Mouse (Mus musculus) forebrain, embryonic 13.5 days (tissue): ENCODE results near the gene Zkscan5. TPM values are rescaled to one million over a fixed set of nuclear protein-coding genes. Genes with fewer than 3 reads are reported as not detected.
"Not testable (repeated sequence)": the region's sequence is repeated elsewhere in the genome, so short reads cannot be mapped to it uniquely, and the experiment has no call there.

Source experiments
- ATAC-seq: fragments of 200-750 bp; cut with Nextera tagmentation; 2 replicates; pipeline ENCODE4 v1.8.0; 2017
- H3K27ac ChIP-seq: fragments of 300-500 bp; sonication (generic); 2 replicates; pipeline ENCODE4 v1.5.1; 2015; ENCODE audit warnings: inconsistent platforms, mild to moderate bottlenecking, moderate library complexity
- H3K27me3 ChIP-seq: fragments of 300-500 bp; sonication (generic); 2 replicates; pipeline ENCODE4 v1.6.1; 2015; ENCODE audit warnings: mild to moderate bottlenecking, inconsistent platforms
- H3K36me3 ChIP-seq: fragments of 300-500 bp; sonication (generic); 2 replicates; pipeline ENCODE4 v1.6.1; 2015; ENCODE audit warnings: mild to moderate bottlenecking, inconsistent platforms; ENCODE audit not compliant: poor library complexity, severe bottlenecking
- H3K4me1 ChIP-seq: fragments of 300-500 bp; sonication (generic); 2 replicates; pipeline ENCODE4 v1.6.1; 2015; ENCODE audit warnings: inconsistent platforms
- H3K4me2 ChIP-seq: fragments of 300-500 bp; sonication (generic); 2 replicates; pipeline ENCODE4 v1.6.1; 2015; ENCODE audit warnings: inconsistent platforms, mild to moderate bottlenecking, moderate library complexity
- H3K4me3 ChIP-seq: fragments of 300-500 bp; sonication (generic); 2 replicates; pipeline ENCODE4 v1.5.1; 2015; ENCODE audit warnings: mild to moderate bottlenecking, inconsistent platforms
- H3K9ac ChIP-seq: fragments of 300-500 bp; sonication (generic); 2 replicates; pipeline ENCODE4 v1.6.1; 2015; ENCODE audit warnings: mild to moderate bottlenecking, inconsistent platforms
- H3K9me3 ChIP-seq: fragments of 300-500 bp; sonication (generic); replicated peaks from 2 replicates; pipeline ENCODE4 v1.6.1; 2016; ENCODE audit warnings: inconsistent platforms
- WGBS: fragments of 180-500 bp; shearing (Covaris S2); methylation state at CpG from one replicate; pipeline ENCODE4 v1.1.7; 2015; 5-methylcytosine and 5-hydroxymethylcytosine counted together
- polyA plus RNA-seq: library from polyadenylated mRNA; unstranded; fragments of >200 nt; fragmentation: Nextera tagmentation; extraction: Ambion mirVana; gene quantifications from 2 replicates; pipeline ENCODE4 v1.2.1, GENCODE M21; 2015

The Zkscan5 gene
- polyA plus RNA-seq, 1 experiment from 2014 or later: 16.6 TPM

GRCm38 (mm10) chr5:145218206-145218605 is 13.8 kb downstream of the Zkscan5 start:
- Histone ChIP-seq H3K9ac (no peak overlapping the region), H3K36me3 (peaks cover 72% of the 10 kb centered on the region), H3K4me2 (no peak overlapping the region), H3K4me1 (no peaks in the 10 kb centered on the region), H3K4me3 (no peak overlapping the region), H3K9me3 (no peaks in the 10 kb centered on the region), H3K27ac (no peak overlapping the region), H3K27me3 (no peaks in the 10 kb centered on the region)
- WGBS: 94% methylated on average over 21 of the region's 21 CpGs
- ATAC-seq: no peak

GRCm38 (mm10) chr5:145218671-145219070 is 14.3 kb downstream of the Zkscan5 start:
- no peak overlapping the region for H3K4me3 ChIP-seq
- H3K4me2 ChIP-seq: no peak overlapping the region
- ATAC-seq: no peak
- peaks cover 68% of the 10 kb centered on the region for H3K36me3 ChIP-seq
- WGBS: 95% methylated on average over 20 of the region's 20 CpGs
- no peaks in the 10 kb centered on the region for H3K9me3 ChIP-seq
- H3K9ac ChIP-seq: no peak overlapping the region
- H3K4me1 ChIP-seq: no peaks in the 10 kb centered on the region
- no peak overlapping the region for H3K27ac ChIP-seq
- H3K27me3 ChIP-seq: no peaks in the 10 kb centered on the region

- no peak overlapping the region for H3K9ac ChIP-seq
- H3K27ac ChIP-seq: no peak overlapping the region
- no peaks in the 10 kb centered on the region for H3K4me1 ChIP-seq
- 93% methylated on average over 8 of the region's 8 CpGs for WGBS
- peaks cover 56% of the 10 kb centered on the region for H3K36me3 ChIP-seq
- no peak overlapping the region for H3K4me2 ChIP-seq
- no peak for ATAC-seq
- no peaks in the 10 kb centered on the region for H3K27me3 ChIP-seq
- H3K9me3 ChIP-seq: no peaks in the 10 kb centered on the region
- no peak overlapping the region for H3K4me3 ChIP-seq
Observed at GRCm38 (mm10) chr5:145219981-145220380, 15.6 kb downstream of the Zkscan5 start.

- Histone ChIP-seq H3K27me3 (0 out of 2 replicates have a peak, but pooled peaks cover 3% of the 10 kb centered on the region), H3K36me3 (peaks cover 50% of the 10 kb centered on the region), H3K27ac (no peak overlapping the region), H3K4me2 (no peak overlapping the region), H3K4me1 (no peaks in the 10 kb centered on the region), H3K4me3 (no peak overlapping the region), H3K9ac (no peak overlapping the region), H3K9me3 (no peaks in the 10 kb centered on the region)
- WGBS: 87% methylated on average over 5 of the region's 5 CpGs
- ATAC-seq: no peak
Observed at GRCm38 (mm10) chr5:145222840-145223239, 18.5 kb downstream of the Zkscan5 start.

- Histone ChIP-seq H3K27ac (no peak overlapping the region), H3K36me3 (peaks cover 44% of the 10 kb centered on the region), H3K9ac (no peak overlapping the region), H3K4me3 (no peak overlapping the region), H3K4me1 (no peaks in the 10 kb centered on the region), H3K4me2 (no peak overlapping the region), H3K27me3 (0 out of 2 replicates have a peak, but pooled peaks cover 3% of the 10 kb centered on the region), H3K9me3 (no peaks in the 10 kb centered on the region)
- WGBS: 87% methylated on average over 12 of the region's 12 CpGs
- no peak for ATAC-seq
Observed at GRCm38 (mm10) chr5:145223395-145223794, 19.0 kb downstream of the Zkscan5 start.

- Histone ChIP-seq H3K9me3 (no peaks in the 10 kb centered on the region), H3K27me3 (0 out of 2 replicates have a peak, but pooled peaks cover 3% of the 10 kb centered on the region), H3K27ac (no peak overlapping the region), H3K4me1 (peaks cover 3% of the 10 kb centered on the region; the same call in 1 of the 2 replicates), H3K9ac (no peak overlapping the region), H3K4me2 (no peak overlapping the region), H3K4me3 (no peak overlapping the region), H3K36me3 (peaks cover 15% of the 10 kb centered on the region)
- no peak for ATAC-seq
- 68% methylated on average over 2 of the region's 2 CpGs for WGBS
Observed at GRCm38 (mm10) chr5:145226453-145226852, 22.1 kb downstream of the Zkscan5 start.

- H3K27ac ChIP-seq, H3K9me3 ChIP-seq, H3K4me3 ChIP-seq, H3K4me2 ChIP-seq, H3K27me3 ChIP-seq, H3K9ac ChIP-seq, ATAC-seq: not testable (repeated sequence)
- Histone ChIP-seq H3K4me1 (peaks cover 18% of the 10 kb centered on the region), H3K36me3 (peaks cover 10% of the 10 kb centered on the region)
- WGBS: 84% methylated on average over 6 of the region's 6 CpGs
Observed at GRCm38 (mm10) chr5:145229283-145229682, 24.9 kb downstream of the Zkscan5 start.

GRCm38 (mm10) chr5:145230641-145231040 is 26.3 kb downstream of the Zkscan5 start:
- Histone ChIP-seq H3K9me3 (no peaks in the 10 kb centered on the region), H3K27ac (no peak overlapping the region), H3K36me3 (peaks cover 24% of the 10 kb centered on the region), H3K4me3 (peak overlapping the region; percentile 97), H3K9ac (peak overlapping the region; percentile 97; the same call in 1 of the 2 replicates), H3K4me1 (peaks cover 18% of the 10 kb centered on the region), H3K4me2 (peak overlapping the region; percentile 90), H3K27me3 (0 out of 2 replicates have a peak, but pooled peaks cover 3% of the 10 kb centered on the region)
- no peak for ATAC-seq
- WGBS: 86% methylated on average over 4 of the region's 4 CpGs

GRCm38 (mm10) chr5:145231367-145231871 is 27.1 kb downstream of the Zkscan5 start, which contains the start of gene Zfp655:
Gene Zfp655, plus strand, starts transcription at chr5:145231715.
- Histone ChIP-seq H3K4me1 (peaks cover 18% of the 10 kb centered on the region), H3K9me3 (no peaks in the 10 kb centered on the region), H3K27me3 (0 out of 2 replicates have a peak, but pooled peaks cover 3% of the 10 kb centered on the region), H3K27ac (peak within 1 kb of the TSS; percentile 82), H3K4me2 (peak within 1 kb of the TSS; percentile 90), H3K9ac (peak within 1 kb of the TSS; percentile 97), H3K36me3 (peaks cover 30% of the 10 kb centered on the region), H3K4me3 (peak within 1 kb of the TSS; percentile 97)
- WGBS: under 1% methylated on average over 38 of the region's 42 CpGs
- peak; percentile 99 for ATAC-seq

- peak overlapping the region; percentile 97 for H3K4me3 ChIP-seq
- peaks cover 18% of the 10 kb centered on the region for H3K4me1 ChIP-seq
- H3K36me3 ChIP-seq: peaks cover 34% of the 10 kb centered on the region
- H3K9ac ChIP-seq: peak overlapping the region; percentile 97
- H3K4me2 ChIP-seq: peak overlapping the region; percentile 90
- WGBS: under 1% methylated on average over 45 of the region's 49 CpGs
- H3K27me3 ChIP-seq: 0 out of 2 replicates have a peak, but pooled peaks cover 3% of the 10 kb centered on the region
- peak overlapping the region; percentile 82 for H3K27ac ChIP-seq
- H3K9me3 ChIP-seq: no peaks in the 10 kb centered on the region
- peak; percentile 64 for ATAC-seq
Observed at GRCm38 (mm10) chr5:145231893-145232411, 27.6 kb downstream of the Zkscan5 start.

GRCm38 (mm10) chr5:145234636-145235035 is 30.3 kb downstream of the Zkscan5 start:
- Histone ChIP-seq H3K9me3 (no peaks in the 10 kb centered on the region), H3K27me3 (no peaks in the 10 kb centered on the region), H3K27ac (no peak overlapping the region), H3K36me3 (peaks cover 51% of the 10 kb centered on the region), H3K4me3 (no peak overlapping the region), H3K4me2 (no peak overlapping the region), H3K9ac (no peak overlapping the region), H3K4me1 (peaks cover 18% of the 10 kb centered on the region)
- ATAC-seq: no peak

- Histone ChIP-seq H3K9me3 (no peaks in the 10 kb centered on the region), H3K36me3 (peaks cover 65% of the 10 kb centered on the region)
Observed at GRCm38 (mm10) chr5:145249520-145249919, 45.2 kb downstream of the Zkscan5 start.

More at GRCm38 (mm10) chr5:145249520-145249919, 45.2 kb downstream of the Zkscan5 start:
- no peak for ATAC-seq
- Histone ChIP-seq H3K4me1 (no peaks in the 10 kb centered on the region), H3K4me3 (no peak overlapping the region), H3K27me3 (no peaks in the 10 kb centered on the region), H3K9ac (no peak overlapping the region), H3K4me2 (no peak overlapping the region), H3K27ac (no peak overlapping the region)
- 91% methylated on average over 3 of the region's 3 CpGs for WGBS
